Mouse (Mus musculus) CH12.LX (cell line): Measurements from ENCODE around the gene A830018L16Rik. TPM values are rescaled to one million over a fixed set of nuclear protein-coding genes. Genes with fewer than 3 reads are reported as not detected.

ENCODE experiments used
- DNase-seq: peaks from one replicate; pipeline ENCODE4 v3.0.0-alpha.2; 2013; ENCODE audit errors: extremely low read depth
- H3K27ac ChIP-seq: 2 replicates; pipeline ENCODE4 v1.5.1; 2012; ENCODE audit warnings: low read depth, mild to moderate bottlenecking, control low read depth, moderate library complexity; ENCODE audit not compliant: insufficient read depth
- H3K27me3 ChIP-seq: replicated peaks from 2 replicates; pipeline ENCODE3; 2012; ENCODE audit warnings: inconsistent platforms
- H3K36me3 ChIP-seq, 2 experiments: replicated peaks in 1 of 2; 2 replicates each; pipeline versions ENCODE3 to v1.6.1; 2012; ENCODE audit warnings: inconsistent platforms in 1 of 2, low read length in 1 of 2, mild to moderate bottlenecking in 1 of 2, mixed read lengths in 1 of 2, moderate library complexity in 1 of 2; ENCODE audit not compliant: control insufficient read depth in 1 of 2, insufficient read depth in 1 of 2
- H3K4me1 ChIP-seq, 2 experiments: 2 replicates each; pipeline ENCODE4 v1.6.1; 2012; ENCODE audit warnings: inconsistent platforms in 1 of 2, moderate library complexity in 1 of 2; ENCODE audit not compliant: insufficient read depth in 2 of 2, control insufficient read depth in 1 of 2
- H3K4me2 ChIP-seq: 2 replicates; pipeline ENCODE4 v1.6.1; 2012; ENCODE audit warnings: low read depth, mild to moderate bottlenecking, control low read depth; ENCODE audit not compliant: poor library complexity, insufficient read depth, severe bottlenecking
- H3K4me3 ChIP-seq, 3 experiments: fragments of 150-350 bp in 1 of 3; sonication (generic) in 1 of 3; replicated peaks in 1 of 3; 2 replicates each; pipeline versions ENCODE3 to v1.5.1; 2011 to 2012; ENCODE audit warnings: low read depth in 2 of 3, low read length in 2 of 3, mild to moderate bottlenecking in 2 of 3, moderate library complexity in 2 of 3, control low read depth in 1 of 3, improper control_type of control experiment in 1 of 3, inconsistent platforms in 1 of 3, mixed read lengths in 1 of 3; ENCODE audit not compliant: poor library complexity in 1 of 3
- H3K79me2 ChIP-seq: replicated peaks from 2 replicates; pipeline ENCODE4 v1.6.1; 2012; ENCODE audit warnings: mild to moderate bottlenecking, moderate library complexity; ENCODE audit not compliant: control insufficient read depth, poor library complexity, insufficient read depth, severe bottlenecking; ENCODE audit errors: extremely low read depth
- H3K9ac ChIP-seq: 2 replicates; pipeline ENCODE4 v1.6.1; 2012; ENCODE audit warnings: low read depth, mild to moderate bottlenecking, control low read depth, moderate library complexity; ENCODE audit not compliant: insufficient read depth
- H3K9me3 ChIP-seq: replicated peaks from 2 replicates; pipeline ENCODE3; 2012; ENCODE audit warnings: low read length, inconsistent platforms, mixed read lengths
- CHD1 ChIP-seq: IDR thresholded peaks from 2 replicates; pipeline ENCODE4 v1.6.1; 2012; ENCODE audit warnings: low read depth, low read length, improper control_type of control experiment, inconsistent platforms
- E2F4 ChIP-seq: IDR thresholded peaks from 2 replicates; pipeline ENCODE4 v1.6.1; 2011; ENCODE audit warnings: low read depth, low read length, improper control_type of control experiment; ENCODE audit not compliant: insufficient replicate concordance
- EP300 ChIP-seq: IDR thresholded peaks from 2 replicates; pipeline ENCODE4 v1.6.1; 2011; ENCODE audit warnings: low read length, improper control_type of control experiment
- ETS1 ChIP-seq: conservative IDR thresholded peaks from 2 replicates; pipeline ENCODE4 v1.6.1; 2012; ENCODE audit warnings: low read depth, mild to moderate bottlenecking, inconsistent platforms, low read length, improper control_type of control experiment, moderate library complexity
- HCFC1 ChIP-seq: IDR thresholded peaks from 2 replicates; pipeline ENCODE4 v1.6.1; 2012; ENCODE audit warnings: low read depth, mild to moderate bottlenecking, inconsistent platforms, low read length, improper control_type of control experiment
- IRF4 ChIP-seq: IDR thresholded peaks from 2 replicates; pipeline ENCODE4 v1.6.1; 2014; ENCODE audit warnings: low read depth, mild to moderate bottlenecking, inconsistent platforms, low read length, improper control_type of control experiment
- JUN ChIP-seq: IDR thresholded peaks from 2 replicates; pipeline ENCODE4 v1.6.1; 2011; ENCODE audit warnings: low read depth, mild to moderate bottlenecking, low read length, improper control_type of control experiment, moderate library complexity; ENCODE audit not compliant: insufficient read depth
- KAT2A ChIP-seq: IDR thresholded peaks from 2 replicates; pipeline ENCODE4 v1.6.1; 2012; ENCODE audit warnings: low read length, improper control_type of control experiment, inconsistent platforms; ENCODE audit not compliant: insufficient replicate concordance
- MXI1 ChIP-seq: IDR thresholded peaks from 2 replicates; pipeline ENCODE4 v1.6.1; 2011; ENCODE audit warnings: mild to moderate bottlenecking, low read depth, low read length, improper control_type of control experiment
- NELFE ChIP-seq: IDR thresholded peaks from 2 replicates; pipeline ENCODE4 v1.6.1; 2011; ENCODE audit warnings: low read depth, low read length, improper control_type of control experiment
- NRF1 ChIP-seq: IDR thresholded peaks from 2 replicates; pipeline ENCODE4 v1.6.1; 2014; ENCODE audit warnings: low read depth, mild to moderate bottlenecking, inconsistent platforms, low read length, improper control_type of control experiment, moderate library complexity
- POLR2A ChIP-seq: IDR thresholded peaks from 2 replicates; pipeline ENCODE4 v1.6.1; 2011; ENCODE audit warnings: low read depth, mild to moderate bottlenecking, improper control_type of control experiment, low read length
- POLR2AphosphoS2 ChIP-seq: IDR thresholded peaks from 2 replicates; pipeline ENCODE4 v1.6.1; 2011; ENCODE audit warnings: low read depth, low read length, improper control_type of control experiment
- RCOR1 ChIP-seq: conservative IDR thresholded peaks from 2 replicates; pipeline ENCODE4 v1.6.1; 2012; ENCODE audit warnings: low read depth, mild to moderate bottlenecking, inconsistent platforms, low read length, improper control_type of control experiment
- SIN3A ChIP-seq: IDR thresholded peaks from 2 replicates; pipeline ENCODE4 v1.6.1; 2012; ENCODE audit warnings: low read length, improper control_type of control experiment, inconsistent platforms
- SMC3 ChIP-seq: IDR thresholded peaks from 2 replicates; pipeline ENCODE4 v1.6.1; 2011; ENCODE audit warnings: low read depth, low read length, improper control_type of control experiment
- USF1 ChIP-seq: IDR thresholded peaks from 2 replicates; pipeline ENCODE4 v1.6.1; 2014; ENCODE audit warnings: low read depth, mild to moderate bottlenecking, inconsistent platforms, low read length, improper control_type of control experiment
- ZKSCAN1 ChIP-seq: IDR thresholded peaks from 2 replicates; pipeline ENCODE4 v1.6.1; 2012; ENCODE audit warnings: low read depth, inconsistent platforms, low read length, improper control_type of control experiment, borderline replicate concordance
- ZNF384 ChIP-seq: IDR thresholded peaks from 2 replicates; pipeline ENCODE4 v1.6.1; 2012; ENCODE audit warnings: low read depth, low read length, improper control_type of control experiment, inconsistent platforms
- dilution Hi-C: fragments of 300-500 bp; cut with MboI; formaldehyde crosslinking; loops from 2 replicates; pipeline ENCODE4 v1.14.3; 2020; ENCODE audit warnings: low sequenced_read_pairs; ENCODE audit not compliant: extremely low pct_unique_long_range_greater_than_20kb, extremely low pct_ligation_motif_present
- in situ Hi-C: fragments of 300-500 bp; cut with MboI; formaldehyde crosslinking; loops from 3 replicates; pipeline ENCODE4 v1.14.3; 2019; ENCODE audit warnings: low sequenced_read_pairs, low pct_ligation_motif_present, low pct_unique_long_range_greater_than_20kb, mixed read lengths
- polyA plus RNA-seq: library from polyadenylated mRNA; unstranded; fragments of >175 nt; gene quantifications from 2 replicates; pipeline ENCODE4 v1.2.1, GENCODE M21; 2012; ENCODE audit warnings: low read depth; ENCODE audit not compliant: insufficient read length
- total RNA-seq, 2 experiments: library from RNA; depleted of rRNA; stranded (reverse); fragments of 300-350 nt in 1 of 2; fragments of >200 nt in 1 of 2; gene quantifications; 2 replicates each; pipeline ENCODE4 v1.2.3; 2012 to 2014

The A830018L16Rik gene
- total and polyA plus RNA-seq, 3 experiments = not detected

DNA sequence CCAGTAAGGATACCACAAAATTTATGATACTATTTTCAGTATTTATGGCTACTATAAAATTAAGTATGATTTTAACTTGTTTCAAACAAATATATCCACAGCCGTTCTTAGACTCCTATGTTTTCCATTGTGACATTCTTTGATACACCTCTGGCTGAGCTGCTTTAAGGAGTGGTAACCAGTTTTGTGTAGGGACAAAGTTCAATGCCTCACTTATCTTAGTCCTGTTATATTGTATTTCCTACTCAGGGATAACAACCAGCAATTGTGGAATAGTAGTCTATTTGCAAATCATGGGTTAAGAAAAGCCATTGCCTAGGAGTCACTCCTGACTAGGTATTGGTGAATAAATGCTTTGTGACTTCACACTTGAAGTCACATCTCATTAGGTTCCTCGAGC is 378.9 kb downstream of the A830018L16Rik start:
- H3K36me3 ChIP-seq = no peaks in the 10 kb centered on the region
- no peak overlapping the region for H3K4me3 ChIP-seq
- no peak for DNase-seq
- no peak overlapping the region for H3K9ac ChIP-seq
- no peaks in the 10 kb centered on the region for H3K79me2 ChIP-seq
- H3K27ac ChIP-seq = no peak overlapping the region
- TF ChIP-seq RCOR1 (no peak), IRF4 (no peak), KAT2A (no peak), ZKSCAN1 (no peak), NRF1 (no peak), EP300 (no peak), USF1 (no peak)
- no peaks in the 10 kb centered on the region for H3K27me3 ChIP-seq
- H3K4me2 ChIP-seq = no peak overlapping the region
- H3K9me3 ChIP-seq = no peaks in the 10 kb centered on the region
- dilution Hi-C loops (no loop called here), in situ Hi-C loops (no loop called here)
- no peaks in the 10 kb centered on the region for H3K4me1 ChIP-seq

DNA sequence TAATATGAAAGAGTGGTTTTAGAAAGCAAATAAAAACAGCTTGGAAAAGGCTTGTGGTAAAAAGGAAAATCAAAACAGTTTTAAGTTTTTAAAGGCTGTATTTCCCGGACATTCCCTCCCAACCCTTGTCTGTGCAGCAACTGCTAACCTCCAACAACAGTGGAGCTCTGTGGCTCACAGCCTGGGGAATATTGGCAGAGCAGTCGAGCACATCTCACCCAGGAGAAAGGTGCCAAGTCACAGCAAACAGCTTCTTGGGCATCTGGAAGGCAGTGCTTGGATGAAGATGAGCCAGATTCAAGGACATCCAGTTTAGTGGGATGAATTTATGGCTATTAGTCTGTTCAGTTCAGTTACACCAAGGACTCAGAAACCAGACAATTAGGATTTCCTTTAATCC is 381.8 kb downstream of the A830018L16Rik start:
- no peak overlapping the region for H3K27ac ChIP-seq

DNA sequence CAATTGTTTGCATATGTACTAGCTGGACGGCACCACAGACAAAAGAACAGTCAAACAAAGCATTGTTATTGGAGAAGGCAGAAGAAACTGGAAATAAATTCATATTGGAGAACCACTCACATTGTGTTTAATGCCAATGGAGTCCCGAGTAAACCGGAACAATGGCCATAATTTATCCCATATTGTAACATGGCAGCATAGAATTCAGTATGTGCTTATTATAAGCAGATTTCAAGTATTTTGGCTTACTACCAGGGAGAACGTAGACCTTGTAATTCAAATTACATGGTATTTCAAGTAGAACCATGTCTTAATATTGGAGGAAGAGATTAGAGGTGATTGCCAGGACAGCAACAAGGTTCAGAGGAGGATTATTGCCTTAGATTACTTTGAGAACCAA is 458.9 kb downstream of the A830018L16Rik start:
- Histone ChIP-seq H3K79me2 (no peaks in the 10 kb centered on the region), H3K36me3 (no peaks in the 10 kb centered on the region), H3K27me3 (no peaks in the 10 kb centered on the region), H3K4me3 (no peak overlapping the region), H3K4me2 (no peak overlapping the region), H3K4me1 (no peaks in the 10 kb centered on the region), H3K9ac (no peak overlapping the region), H3K27ac (no peak overlapping the region), H3K9me3 (no peaks in the 10 kb centered on the region)
- in situ Hi-C loops (no loop called here), dilution Hi-C loops (no loop called here)
- no peak for DNase-seq
- no peak for TF ChIP-seq E2F4
- no peak for TF ChIP-seq POLR2A
- no peak for TF ChIP-seq ETS1
- no peak for TF ChIP-seq IRF4
- no peak for TF ChIP-seq JUN
- TF ChIP-seq HCFC1 = no peak

More for the DNA sequence above, 381.8 kb downstream of the A830018L16Rik start:
- H3K79me2 ChIP-seq = no peaks in the 10 kb centered on the region
- no peak overlapping the region for H3K9ac ChIP-seq
- no peaks in the 10 kb centered on the region for H3K27me3 ChIP-seq
- no peaks in the 10 kb centered on the region for H3K4me1 ChIP-seq
- no peak overlapping the region for H3K4me3 ChIP-seq
- no peaks in the 10 kb centered on the region for H3K36me3 ChIP-seq
- H3K4me2 ChIP-seq = no peak overlapping the region
- DNase-seq = no peak
- dilution Hi-C loops = no loop called here
- no peaks in the 10 kb centered on the region for H3K9me3 ChIP-seq
- in situ Hi-C loops = no loop called here
- TF ChIP-seq ZNF384 (no peak), NELFE (no peak), MXI1 (no peak), CHD1 (no peak), SIN3A (no peak), E2F4 (no peak), HCFC1 (no peak), IRF4 (no peak), POLR2AphosphoS2 (no peak), SMC3 (no peak)
